ENCODE assay signal across 12 mouse cellular contexts in the genomic region with DNA sequence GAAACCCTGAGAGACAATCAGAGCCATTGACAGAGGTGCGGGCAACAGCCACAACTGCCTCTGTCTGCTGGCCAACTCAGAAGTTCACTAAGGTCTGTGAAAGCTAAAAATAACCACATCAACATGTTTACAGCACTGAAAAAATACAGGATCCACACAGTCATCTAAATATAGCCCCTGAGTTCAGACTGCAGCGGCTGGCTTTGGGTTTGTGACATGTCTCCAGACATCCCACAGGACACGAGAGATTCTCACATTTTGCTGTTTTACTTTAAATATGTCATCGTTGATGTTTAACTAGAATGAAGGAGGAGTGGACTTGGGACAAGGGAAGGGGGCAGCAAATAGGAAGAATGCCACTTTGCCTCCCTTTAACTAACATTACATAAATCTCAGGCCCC.
A peak's percentile ranks its signal among the peaks of the same experiment; 100 is the strongest.
DNase-seq lines count a peak whose midpoint lies in the region; ATAC-seq and TF ChIP-seq lines count a peak whose summit lies in the region.
"Had no signal": no experiment of that assay in that cellular context is flagged by ENCODE, and none has a peak within 500 bp of the region (broad histone marks: within the 10 kb centered on the region; RNA-seq: fewer than 3 reads in every experiment).

No protein-coding gene starts in this region.

- no peak for TF ChIP-seq CTCF in olfactory bulb, adult 2 months (IDR thresholded peaks at IDR 0.05; ENCODE audit: insufficient read depth, low read depth, low read length)

- no peaks in the 10 kb centered on the region for H3K27me3 ChIP-seq in limb, embryonic 11.5 days (ENCODE audit: control insufficient read depth, insufficient read depth, low read length)
- no peaks in the 10 kb centered on the region for H3K27me3 ChIP-seq in limb, embryonic 10.5 days (ENCODE audit: low read depth, poor library complexity, severe bottlenecking)
- no peaks in the 10 kb centered on the region for H3K27me3 ChIP-seq in intestine, embryonic 15.5 days (replicated peaks)
- H3K27me3 ChIP-seq in midbrain, embryonic 16.5 days (ENCODE audit: control insufficient read depth, insufficient read depth, low read depth, low read length): no peaks in the 10 kb centered on the region
- H3K27me3 ChIP-seq: neural tube, embryonic 13.5 days had no signal

- no peaks in the 10 kb centered on the region for H3K36me3 ChIP-seq in limb, embryonic 11.5 days (ENCODE audit: control insufficient read depth, insufficient read depth, low read length)
- H3K36me3 ChIP-seq in limb, embryonic 10.5 days: no peaks in the 10 kb centered on the region
- no peaks in the 10 kb centered on the region for H3K36me3 ChIP-seq in intestine, embryonic 15.5 days
- no peaks in the 10 kb centered on the region for H3K36me3 ChIP-seq in midbrain, embryonic 16.5 days (ENCODE audit: control insufficient read depth, insufficient read depth, low read length)
- H3K36me3 ChIP-seq: neural tube, embryonic 13.5 days had no signal

- ATAC-seq in limb, embryonic 11.5 days (ENCODE audit: insufficient number of reproducible peaks, low FRiP score, low TSS enrichment, low read depth): no peak
- ATAC-seq in intestine, embryonic 15.5 days: no peak
- ATAC-seq in midbrain, embryonic 16.5 days: no peak

- peaks cover 10% of the 10 kb centered on the region for H3K4me1 ChIP-seq in limb, embryonic 11.5 days (ENCODE audit: control insufficient read depth, insufficient read depth, low read length)
- H3K4me1 ChIP-seq in limb, embryonic 10.5 days: peaks cover 28% of the 10 kb centered on the region
- H3K4me1 ChIP-seq in intestine, embryonic 15.5 days (replicated peaks): peaks cover 34% of the 10 kb centered on the region
- H3K4me1 ChIP-seq in olfactory bulb, adult 2 months (ENCODE audit: control insufficient read depth, insufficient read depth, low read length): peaks cover 6% of the 10 kb centered on the region
- peaks cover 16% of the 10 kb centered on the region for H3K4me1 ChIP-seq in midbrain, embryonic 16.5 days (ENCODE audit: control insufficient read depth, insufficient read depth, low read length)

- DNase-seq in limb, embryonic 11.5 days (ENCODE audit: low spot score): no peak
- DNase-seq in limb, embryonic 10.5 days (ENCODE audit: low spot score): no peak
- DNase-seq in gastrocnemius, postnatal 10 days: peak; percentile 11
- no peak for DNase-seq in embryo, embryonic 10 days (ENCODE audit: low spot score)
- no peak for DNase-seq in left cerebral cortex, postnatal 4 days
- DNase-seq: adrenal gland, postnatal 10 days had no signal

- 89% methylated on average over 4 of the region's 4 CpGs for WGBS in limb, embryonic 11.5 days
- 85% methylated on average over 4 of the region's 4 CpGs for WGBS in limb, embryonic 10.5 days
- 29% methylated on average over 4 of the region's 4 CpGs for WGBS in intestine, embryonic 15.5 days
- WGBS in olfactory bulb, adult 2 months: 65% methylated on average over 4 of the region's 4 CpGs
- WGBS in midbrain, embryonic 16.5 days: 89% methylated on average over 4 of the region's 4 CpGs

- TF ChIP-seq POLR2A in olfactory bulb, adult 2 months (IDR thresholded peaks at IDR 0.05; ENCODE audit: insufficient read depth, low read depth, low read length): no peak

- intact Hi-C loops in left cerebral cortex, postnatal 4 days (cut with DNase I): no loop called here

- no peaks in the 10 kb centered on the region for H3K9me3 ChIP-seq in limb, embryonic 11.5 days (ENCODE audit: control insufficient read depth, low read length)
- H3K9me3 ChIP-seq in limb, embryonic 10.5 days (replicated peaks): no peaks in the 10 kb centered on the region
- no peaks in the 10 kb centered on the region for H3K9me3 ChIP-seq in intestine, embryonic 15.5 days
- no peaks in the 10 kb centered on the region for H3K9me3 ChIP-seq in midbrain, embryonic 16.5 days (replicated peaks; ENCODE audit: control insufficient read depth, low read length, poor library complexity, severe bottlenecking)
- H3K9me3 ChIP-seq: neural tube, embryonic 13.5 days had no signal

- H3K27ac ChIP-seq in limb, embryonic 11.5 days (replicated peaks; ENCODE audit: low read depth, low read length): peak overlapping the region; percentile 36; the same call in 1 of the 2 replicates
- no peak overlapping the region for H3K27ac ChIP-seq in limb, embryonic 10.5 days
- peak overlapping the region; percentile 59 for H3K27ac ChIP-seq in intestine, embryonic 15.5 days
- peak overlapping the region; percentile 75; the same call in 1 of the 2 replicates for H3K27ac ChIP-seq in olfactory bulb, adult 2 months (ENCODE audit: insufficient read depth, low read depth, low read length)
- H3K27ac ChIP-seq in midbrain, embryonic 16.5 days (ENCODE audit: low read length): no peak overlapping the region
- H3K27ac ChIP-seq: hindbrain, embryonic 14.5 days; liver, embryonic 14.5 days; neural tube, embryonic 13.5 days had no signal

- no peak overlapping the region for H3K9ac ChIP-seq in limb, embryonic 11.5 days (ENCODE audit: low read length)
- no peak overlapping the region for H3K9ac ChIP-seq in intestine, embryonic 15.5 days
- no peak overlapping the region for H3K9ac ChIP-seq in midbrain, embryonic 16.5 days (ENCODE audit: low read depth, low read length)
- H3K9ac ChIP-seq: hindbrain, embryonic 14.5 days; liver, embryonic 14.5 days; neural tube, embryonic 13.5 days had no signal

- no peak overlapping the region for H3K4me3 ChIP-seq in limb, embryonic 11.5 days (ENCODE audit: low read depth, low read length)
- no peak overlapping the region for H3K4me3 ChIP-seq in limb, embryonic 10.5 days
- no peak overlapping the region for H3K4me3 ChIP-seq in intestine, embryonic 15.5 days (replicated peaks)
- H3K4me3 ChIP-seq in olfactory bulb, adult 2 months (ENCODE audit: insufficient read depth, low read depth, low read length): no peak overlapping the region
- no peak overlapping the region for H3K4me3 ChIP-seq in midbrain, embryonic 16.5 days (ENCODE audit: low read depth, low read length)
- H3K4me3 ChIP-seq: neural tube, embryonic 13.5 days had no signal

- no peak overlapping the region for H3K4me2 ChIP-seq in limb, embryonic 11.5 days (ENCODE audit: low read depth, severe bottlenecking)
- H3K4me2 ChIP-seq in intestine, embryonic 15.5 days (replicated peaks): no peak overlapping the region
- H3K4me2 ChIP-seq in midbrain, embryonic 16.5 days (ENCODE audit: low read length): no peak overlapping the region
- H3K4me2 ChIP-seq: hindbrain, embryonic 14.5 days; neural tube, embryonic 13.5 days had no signal

Comparison
In these comparisons a context has a peak if more than half of its experiments do, and no peak if none do; other contexts are left out.
1. H3K27ac ChIP-seq: peak in limb, embryonic 11.5 days (single experiment), intestine, embryonic 15.5 days (single experiment) and olfactory bulb, adult 2 months (single experiment); none in limb, embryonic 10.5 days (single experiment) and midbrain, embryonic 16.5 days (single experiment).